Mouse (Mus musculus) CD8-positive naive resting alpha-beta T cell, adult 57 days (primary cell): ENCODE data around the gene Cdk1. TPM values are rescaled to one million over a fixed set of nuclear protein-coding genes. Genes with fewer than 3 reads are reported as not detected.

Experiments used
- total RNA-seq: library from RNA; stranded (reverse); gene quantifications from one replicate; pipeline ENCODE4 v1.2.4, GENCODE M21; 2023

The Cdk1 gene
- total RNA-seq, result 1.3 TPM

GRCm38 (mm10) chr10:69352212-69353085 is at the start of gene Cdk1:
Cdk1 (minus strand) TSS chr10:69352938.

GRCm38 (mm10) chr10:69398763-69399590 is 46.2 kb upstream of the Cdk1 start, which contains the start of gene Ank3:
Ank3 (plus strand) TSS chr10:69398773.

Other genes starting within 250 kb of the Cdk1 start
- gene Rhobtb1, start 201.5 kb downstream of the Cdk1 start, total RNA-seq, result 7.6 TPM
- not detected for gene A930033H14Rik, start 139.8 kb downstream of the Cdk1 start, total RNA-seq
- not detected for gene Ank3, start 45.8 kb upstream of the Cdk1 start, total RNA-seq